ENCODE assay signal across 9 mouse cellular contexts in genomic region chr2:59338501-59338900, GRCm38 (mm10).
DNase-seq lines count a peak whose midpoint lies in the region; ATAC-seq and TF ChIP-seq lines count a peak whose summit lies in the region.
"Had no signal": no experiment of that assay in that cellular context is flagged by ENCODE, and none has a peak within 500 bp of the region (broad histone marks: within the 10 kb centered on the region; RNA-seq: fewer than 3 reads in every experiment).

No protein-coding gene starts in this region.

- no peaks in the 10 kb centered on the region for H3K9me3 ChIP-seq in lung, embryonic 16.5 days (ENCODE audit: control insufficient read depth, low read length)
- no peaks in the 10 kb centered on the region for H3K9me3 ChIP-seq in kidney, embryonic 16.5 days (ENCODE audit: low read length)

- WGBS in cerebellum, adult 2 months: 34% methylated on average over 11 of the region's 11 CpGs
- 43% methylated on average over 11 of the region's 11 CpGs for WGBS in lung, embryonic 16.5 days
- 47% methylated on average over 11 of the region's 11 CpGs for WGBS in kidney, embryonic 16.5 days

- no peak overlapping the region for H3K27ac ChIP-seq in cerebellum, adult 2 months (ENCODE audit: insufficient read depth, low read length)
- peak overlapping the region; percentile 4; the same call in 1 of the 2 replicates for H3K27ac ChIP-seq in lung, embryonic 16.5 days (ENCODE audit: low read length)
- peak overlapping the region; percentile 48 for H3K27ac ChIP-seq in kidney, embryonic 16.5 days (ENCODE audit: low read length)
- H3K27ac ChIP-seq: liver, embryonic 14.5 days had no signal

- DNase-seq in cerebellum, adult 2 months: peak; percentile 34 to 37
- DNase-seq in cerebellum, adult 11-12 months: no peak
- no peak for DNase-seq in lung, postnatal 4 days
- peak; percentile 8 for DNase-seq in skeletal muscle tissue, adult 2 months (ENCODE audit: low read depth, low spot score)
- no peak for DNase-seq in ovary, postnatal 36 days (ENCODE audit: low spot score)
- DNase-seq in adrenal gland, postnatal 4 days (ENCODE audit: low spot score in 2 of 2): no peak

- no peaks in the 10 kb centered on the region for H3K27me3 ChIP-seq in cerebellum, adult 2 months (ENCODE audit: control insufficient read depth, insufficient read depth, low read length)
- no peaks in the 10 kb centered on the region for H3K27me3 ChIP-seq in lung, embryonic 16.5 days (ENCODE audit: control insufficient read depth, insufficient read depth, low read depth, low read length)
- no peaks in the 10 kb centered on the region for H3K27me3 ChIP-seq in kidney, embryonic 16.5 days (ENCODE audit: insufficient read depth, low read length)

- peaks cover 12% of the 10 kb centered on the region for H3K4me1 ChIP-seq in cerebellum, adult 2 months (ENCODE audit: control insufficient read depth, insufficient read depth, low read length)
- no peaks in the 10 kb centered on the region for H3K4me1 ChIP-seq in lung, embryonic 16.5 days (replicated peaks; ENCODE audit: control insufficient read depth, insufficient read depth, low read length)
- H3K4me1 ChIP-seq in kidney, embryonic 16.5 days (ENCODE audit: insufficient read depth, low read length): 0 out of 2 replicates have a peak, but pooled peaks cover 5% of the 10 kb centered on the region

- peaks cover 27% of the 10 kb centered on the region for H3K36me3 ChIP-seq in lung, embryonic 16.5 days (ENCODE audit: control insufficient read depth, insufficient read depth, low read length)
- peaks cover 42% of the 10 kb centered on the region for H3K36me3 ChIP-seq in kidney, embryonic 16.5 days (ENCODE audit: insufficient read depth, low read length)

- no peak for TF ChIP-seq CTCF in cerebellum, adult 2 months (IDR thresholded peaks at IDR 0.05; ENCODE audit: borderline replicate concordance, insufficient read depth, low read depth, low read length)

- H3K9ac ChIP-seq in lung, embryonic 16.5 days (ENCODE audit: low read length): no peak overlapping the region
- no peak overlapping the region for H3K9ac ChIP-seq in kidney, embryonic 16.5 days (replicated peaks; ENCODE audit: low read length)
- H3K9ac ChIP-seq: liver, embryonic 14.5 days had no signal

- ATAC-seq in lung, embryonic 16.5 days (ENCODE audit: low read depth): peak; percentile 61; the same call in 1 of the 2 replicates
- ATAC-seq in kidney, embryonic 16.5 days (ENCODE audit: low FRiP score, low TSS enrichment): peak; percentile 82

- TF ChIP-seq POLR2A in cerebellum, adult 2 months (IDR thresholded peaks at IDR 0.05; ENCODE audit: borderline replicate concordance, insufficient read depth, low read length): no peak

- H3K4me3 ChIP-seq in cerebellum, adult 2 months (replicated peaks; ENCODE audit: insufficient read depth, low read depth, low read length): no peak overlapping the region
- no peak overlapping the region for H3K4me3 ChIP-seq in lung, embryonic 16.5 days (ENCODE audit: low read length)
- H3K4me3 ChIP-seq in kidney, embryonic 16.5 days (ENCODE audit: low read length): no peak overlapping the region

- H3K4me2 ChIP-seq in lung, embryonic 16.5 days (ENCODE audit: low read depth, low read length): no peak overlapping the region
- no peak overlapping the region for H3K4me2 ChIP-seq in kidney, embryonic 16.5 days (replicated peaks; ENCODE audit: low read depth, low read length)

Comparison
In these comparisons a context has a peak if more than half of its experiments do, and no peak if none do; other contexts are left out.
1. DNase-seq: peak in cerebellum, adult 2 months (2 of 2) and skeletal muscle tissue, adult 2 months (single experiment); none in cerebellum, adult 11-12 months (single experiment), lung, postnatal 4 days (0 of 2), ovary, postnatal 36 days (single experiment) and adrenal gland, postnatal 4 days (0 of 2).